Mouse (Mus musculus) midbrain, embryonic 15.5 days (tissue): ENCODE measurements at regions not wholly inside any gene's neighbourhood (a gene's known extent, or its start where the extent isn't known, plus 50 kb on each side); places are given as distances from the start of the nearest gene placed in this dataset.

ENCODE experiments used
- ATAC-seq: fragments of 200-750 bp; cut with Nextera tagmentation; replicated peaks from 2 replicates; pipeline ENCODE4 v1.8.0; 2017; ENCODE audit warnings: moderate TSS enrichment
- H3K27ac ChIP-seq: fragments of 300-500 bp; sonication (generic); 2 replicates; pipeline ENCODE4 v1.5.1; 2015; ENCODE audit warnings: mild to moderate bottlenecking, inconsistent platforms
- H3K27me3 ChIP-seq: fragments of 300-500 bp; sonication (generic); replicated peaks from 2 replicates; pipeline ENCODE4 v1.6.1; 2015; ENCODE audit warnings: inconsistent platforms
- H3K36me3 ChIP-seq: fragments of 300-500 bp; sonication (generic); replicated peaks from 2 replicates; pipeline ENCODE4 v1.6.1; 2015; ENCODE audit warnings: inconsistent platforms
- H3K4me1 ChIP-seq: fragments of 300-500 bp; sonication (generic); 2 replicates; pipeline ENCODE4 v1.6.1; 2015; ENCODE audit warnings: inconsistent platforms
- H3K4me2 ChIP-seq: fragments of 300-500 bp; sonication (generic); 2 replicates; pipeline ENCODE4 v1.6.1; 2015; ENCODE audit warnings: inconsistent platforms, mild to moderate bottlenecking, moderate library complexity
- H3K4me3 ChIP-seq: fragments of 300-500 bp; sonication (generic); 2 replicates; pipeline ENCODE4 v1.5.1; 2015; ENCODE audit warnings: mild to moderate bottlenecking, inconsistent platforms
- H3K9ac ChIP-seq: fragments of 300-500 bp; sonication (generic); 2 replicates; pipeline ENCODE4 v1.6.1; 2015; ENCODE audit warnings: mild to moderate bottlenecking, inconsistent platforms
- H3K9me3 ChIP-seq: fragments of 300-500 bp; sonication (generic); 2 replicates; pipeline ENCODE4 v1.6.1; 2016; ENCODE audit warnings: inconsistent platforms
- WGBS: fragments of 180-500 bp; shearing (Covaris S2); methylation state at CpG from one replicate; pipeline ENCODE4 v1.1.7; 2015; ENCODE audit warnings: mixed read lengths; 5-methylcytosine and 5-hydroxymethylcytosine counted together

DNA sequence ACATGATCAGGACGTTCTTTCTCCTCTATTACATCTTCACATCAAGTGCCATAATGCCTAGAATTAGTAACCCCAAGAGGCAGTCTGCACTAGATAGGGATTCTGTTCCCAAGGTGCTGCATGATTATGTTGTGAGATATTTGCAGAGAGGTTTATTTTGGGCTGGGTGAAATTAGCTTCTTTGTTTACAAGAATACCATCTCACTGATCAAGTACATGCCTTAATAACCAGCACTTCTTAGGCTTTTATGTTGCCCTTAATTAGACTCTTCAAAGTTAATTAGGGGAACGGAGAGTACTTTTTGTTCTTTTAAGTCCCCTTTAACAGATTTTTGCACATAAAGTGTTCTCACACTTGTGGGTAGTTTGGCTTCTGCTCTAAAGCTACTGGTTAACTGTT is 521.4 kb downstream of the Cetn3 start:
- 57% methylated on average over 2 of the region's 2 CpGs for WGBS
- Histone ChIP-seq H3K4me3 (no peak overlapping the region), H3K27ac (no peak overlapping the region), H3K9ac (no peak overlapping the region), H3K9me3 (no peaks in the 10 kb centered on the region), H3K36me3 (no peaks in the 10 kb centered on the region), H3K27me3 (no peaks in the 10 kb centered on the region), H3K4me2 (no peak overlapping the region), H3K4me1 (peaks cover 3% of the 10 kb centered on the region; the same call in 1 of the 2 replicates)
- no peak for ATAC-seq

DNA sequence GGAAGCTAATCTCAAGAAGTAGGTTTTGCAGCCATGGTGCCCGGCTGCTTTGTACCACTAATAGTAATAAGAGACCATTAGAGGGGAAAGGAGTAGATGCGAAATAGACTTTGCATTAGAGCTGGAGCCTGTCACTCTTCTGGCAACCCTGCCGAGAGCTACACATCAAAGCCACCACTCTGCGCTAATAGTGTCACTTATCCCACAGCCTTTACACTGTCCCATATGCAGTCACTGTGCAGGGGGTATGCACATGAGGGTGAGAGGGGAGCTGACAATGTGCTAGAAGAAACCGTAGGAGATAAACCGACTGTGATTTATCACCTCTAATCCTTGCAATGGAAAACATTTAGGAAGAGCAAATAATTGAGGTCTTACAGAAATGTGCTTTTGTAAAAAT is 522.2 kb downstream of the Cetn3 start:
- WGBS = 39% methylated on average over 6 of the region's 6 CpGs
- ATAC-seq = peak; percentile 85
- Histone ChIP-seq H3K9ac (no peak overlapping the region), H3K27me3 (no peaks in the 10 kb centered on the region), H3K4me1 (peaks cover 3% of the 10 kb centered on the region; the same call in 1 of the 2 replicates), H3K9me3 (no peaks in the 10 kb centered on the region), H3K36me3 (no peaks in the 10 kb centered on the region), H3K27ac (no peak overlapping the region), H3K4me3 (no peak overlapping the region), H3K4me2 (no peak overlapping the region)

DNA sequence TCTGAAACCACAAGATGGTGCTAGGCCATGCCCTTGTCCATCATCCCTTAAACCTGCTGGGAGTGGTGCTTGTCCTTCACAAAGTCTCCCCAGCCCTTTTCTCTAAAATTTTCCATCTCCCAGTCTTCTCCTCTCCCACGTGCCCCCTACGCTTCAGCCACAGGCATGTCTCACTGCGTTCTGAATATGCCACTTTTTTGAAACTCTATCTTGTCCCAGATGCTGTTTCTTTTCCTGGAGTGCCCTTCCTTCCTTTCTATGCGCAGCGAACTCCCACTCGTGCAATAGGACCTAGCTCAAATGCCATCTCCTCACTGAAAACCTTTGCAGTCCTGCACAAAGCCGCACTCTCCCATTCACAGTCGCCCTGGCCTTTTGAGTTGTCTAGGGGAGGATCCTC is 525.5 kb downstream of the Cetn3 start:
- no peaks in the 10 kb centered on the region for H3K27me3 ChIP-seq
- no peak overlapping the region for H3K4me2 ChIP-seq
- H3K36me3 ChIP-seq = no peaks in the 10 kb centered on the region
- peaks cover 2% of the 10 kb centered on the region; the same call in 1 of the 2 replicates for H3K4me1 ChIP-seq
- no peak overlapping the region for H3K27ac ChIP-seq
- WGBS = 71% methylated on average over 8 of the region's 8 CpGs
- H3K4me3 ChIP-seq = no peak overlapping the region
- no peaks in the 10 kb centered on the region for H3K9me3 ChIP-seq
- ATAC-seq = no peak
- H3K9ac ChIP-seq = no peak overlapping the region

DNA sequence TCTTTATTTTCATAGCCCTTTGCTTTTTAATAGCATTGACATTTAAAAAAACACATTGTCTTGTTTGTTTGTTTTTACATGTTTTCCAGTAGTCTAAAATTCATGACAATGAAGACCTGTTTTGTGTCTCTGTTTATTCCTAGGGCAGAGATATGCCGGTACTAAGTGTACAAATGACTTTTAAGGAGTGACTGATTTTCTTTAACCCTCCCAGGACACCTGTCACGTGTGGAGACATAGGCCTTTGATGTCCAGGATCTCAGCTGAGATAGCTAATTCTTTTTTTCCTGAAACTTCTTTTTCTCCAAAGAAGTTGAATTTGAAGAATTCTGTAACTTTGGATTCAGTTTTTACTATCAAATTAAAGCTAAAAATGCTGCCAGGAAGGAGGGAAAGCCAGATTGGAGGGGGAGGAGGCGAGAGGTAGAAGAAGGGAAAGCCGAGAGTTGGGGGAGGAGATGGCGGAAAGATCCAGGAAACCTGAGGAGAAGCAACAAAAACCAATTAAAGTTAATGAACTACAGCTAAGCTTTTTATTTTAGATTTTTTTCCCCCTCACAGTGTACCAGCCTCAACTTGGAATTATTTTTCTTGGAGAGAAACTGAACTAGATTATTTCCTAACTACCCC is 533.8 kb downstream of the Cetn3 start:
- ATAC-seq = no peak
- 75% methylated on average over 5 of the region's 5 CpGs for WGBS
- no peaks in the 10 kb centered on the region for H3K4me1 ChIP-seq

DNA sequence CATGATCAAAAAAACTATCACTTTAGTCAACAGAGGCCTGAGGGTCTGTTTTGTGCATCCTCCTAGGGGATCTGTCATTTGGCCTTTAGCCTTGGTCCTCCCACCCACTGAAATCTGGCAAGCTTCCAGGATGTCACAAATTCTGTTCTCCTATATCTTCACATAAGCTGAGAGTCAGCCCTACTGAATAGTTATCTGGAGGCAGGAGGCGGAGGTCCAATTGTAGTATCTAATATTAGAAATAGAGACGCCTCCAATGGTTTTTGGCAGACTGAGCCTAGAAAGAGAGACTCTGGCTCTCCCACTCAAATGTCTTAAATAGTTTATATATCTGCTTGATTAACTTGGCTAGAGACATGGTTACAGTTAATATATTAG is 534.3 kb downstream of the Cetn3 start:
- Histone ChIP-seq H3K27ac (no peak overlapping the region), H3K4me1 (no peaks in the 10 kb centered on the region), H3K9ac (no peak overlapping the region), H3K27me3 (no peaks in the 10 kb centered on the region), H3K4me2 (no peak overlapping the region), H3K9me3 (no peaks in the 10 kb centered on the region), H3K36me3 (no peaks in the 10 kb centered on the region), H3K4me3 (no peak overlapping the region)
- WGBS = 91% methylated on average over 2 of the region's 2 CpGs
- no peak for ATAC-seq

More for the DNA sequence above, 533.8 kb downstream of the Cetn3 start:
- H3K4me2 ChIP-seq = no peak overlapping the region
- H3K9ac ChIP-seq = no peak overlapping the region
- no peaks in the 10 kb centered on the region for H3K27me3 ChIP-seq
- H3K4me3 ChIP-seq = no peak overlapping the region
- no peaks in the 10 kb centered on the region for H3K9me3 ChIP-seq
- H3K36me3 ChIP-seq = no peaks in the 10 kb centered on the region
- no peak overlapping the region for H3K27ac ChIP-seq

DNA sequence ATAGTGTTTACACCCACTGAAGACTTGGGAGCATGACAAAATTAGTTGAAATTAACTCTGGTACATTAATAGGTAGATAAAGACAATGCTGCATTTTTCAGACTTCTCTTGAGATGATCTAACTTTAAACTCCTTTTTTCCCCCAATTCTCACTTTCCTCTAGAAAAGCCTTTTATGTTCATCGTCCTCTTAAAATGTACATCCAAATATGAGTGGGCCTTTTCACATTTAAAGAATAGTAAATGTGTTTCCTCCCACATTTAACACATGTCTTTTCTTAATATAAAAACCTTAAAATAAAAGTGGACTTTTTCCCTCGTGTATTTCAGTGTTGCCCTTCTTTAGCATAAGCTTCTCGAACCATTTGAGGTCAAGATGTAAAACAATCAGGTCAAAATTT is 535.5 kb downstream of the Cetn3 start:
- ATAC-seq = no peak
- Histone ChIP-seq H3K9me3 (no peaks in the 10 kb centered on the region), H3K9ac (no peak overlapping the region), H3K4me3 (no peak overlapping the region), H3K27ac (no peak overlapping the region), H3K4me1 (no peaks in the 10 kb centered on the region), H3K27me3 (no peaks in the 10 kb centered on the region), H3K36me3 (no peaks in the 10 kb centered on the region), H3K4me2 (no peak overlapping the region)
- 79% methylated on average over 3 of the region's 3 CpGs for WGBS

DNA sequence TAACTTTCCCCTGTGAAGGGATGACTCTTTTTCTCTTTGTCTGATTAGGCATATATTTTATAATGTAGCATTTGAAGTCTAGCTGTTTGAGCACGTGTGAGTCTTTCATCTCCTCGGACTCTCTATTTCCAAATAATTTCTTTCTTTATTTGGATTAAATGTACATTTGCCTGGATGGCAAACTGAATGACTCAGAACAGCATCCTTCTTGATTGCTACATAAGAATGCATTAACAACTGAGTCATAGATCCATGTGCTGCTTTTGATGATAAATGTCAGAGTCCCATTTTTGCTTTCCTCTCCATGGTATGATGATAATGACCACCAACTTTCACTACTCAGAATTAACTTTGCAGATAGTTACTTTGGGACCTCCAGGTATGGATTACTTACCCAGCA is 571.5 kb downstream of the Cetn3 start:
- Histone ChIP-seq H3K27me3 (no peaks in the 10 kb centered on the region), H3K4me2 (no peak overlapping the region), H3K4me3 (no peak overlapping the region), H3K9ac (no peak overlapping the region), H3K4me1 (no peaks in the 10 kb centered on the region), H3K9me3 (no peaks in the 10 kb centered on the region), H3K36me3 (no peaks in the 10 kb centered on the region), H3K27ac (no peak overlapping the region)
- WGBS = 84% methylated on average over 2 of the region's 2 CpGs
- ATAC-seq = no peak

DNA sequence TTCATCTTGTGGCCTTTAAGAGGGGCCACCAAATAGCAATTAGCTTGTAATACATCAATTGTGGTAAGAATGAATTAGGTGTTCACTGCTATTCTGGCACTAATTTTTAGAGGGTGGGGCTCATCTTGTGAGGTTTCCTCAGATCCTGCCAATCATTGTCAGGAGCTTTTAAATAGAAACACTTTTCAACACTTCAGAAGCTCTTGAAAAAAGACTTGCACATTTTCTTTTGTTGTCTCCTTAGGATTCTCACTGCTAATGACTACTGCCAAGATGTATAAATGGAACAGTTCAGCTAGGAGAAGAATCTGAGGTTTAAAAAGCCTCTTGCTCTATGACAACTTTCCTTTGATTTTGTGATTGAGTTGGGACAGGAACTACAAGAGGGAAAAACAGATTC is 572.4 kb downstream of the Cetn3 start:
- Histone ChIP-seq H3K9ac (no peak overlapping the region), H3K4me1 (no peaks in the 10 kb centered on the region), H3K4me2 (no peak overlapping the region), H3K4me3 (no peak overlapping the region), H3K27ac (no peak overlapping the region), H3K27me3 (no peaks in the 10 kb centered on the region), H3K9me3 (no peaks in the 10 kb centered on the region), H3K36me3 (no peaks in the 10 kb centered on the region)
- ATAC-seq = no peak

DNA sequence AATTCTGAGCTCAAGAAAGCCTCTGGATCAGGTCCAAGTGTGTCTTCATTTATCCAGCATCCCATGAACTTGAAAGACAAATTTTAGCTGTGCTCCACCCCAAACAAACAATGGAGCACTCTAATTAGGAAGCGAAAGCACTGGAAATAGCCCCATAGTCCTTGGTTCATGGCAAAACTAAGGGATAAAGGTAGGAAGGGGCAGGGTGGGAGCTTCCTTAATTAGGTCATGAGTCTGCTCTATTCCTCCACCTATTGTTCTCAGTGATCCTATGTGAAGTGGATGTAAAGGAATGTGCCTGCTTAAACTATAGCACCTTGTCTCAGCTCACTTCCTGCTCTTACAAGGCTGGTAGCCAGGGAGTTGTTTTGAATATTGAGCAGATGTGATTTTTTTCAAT is 576.6 kb downstream of the Cetn3 start:
- Histone ChIP-seq H3K27ac (no peak overlapping the region), H3K9ac (no peak overlapping the region), H3K36me3 (no peaks in the 10 kb centered on the region), H3K4me2 (no peak overlapping the region), H3K9me3 (no peaks in the 10 kb centered on the region), H3K4me1 (no peaks in the 10 kb centered on the region), H3K27me3 (no peaks in the 10 kb centered on the region), H3K4me3 (no peak overlapping the region)
- ATAC-seq = no peak
- WGBS = 80% methylated on average over 1 of the region's 1 CpGs

DNA sequence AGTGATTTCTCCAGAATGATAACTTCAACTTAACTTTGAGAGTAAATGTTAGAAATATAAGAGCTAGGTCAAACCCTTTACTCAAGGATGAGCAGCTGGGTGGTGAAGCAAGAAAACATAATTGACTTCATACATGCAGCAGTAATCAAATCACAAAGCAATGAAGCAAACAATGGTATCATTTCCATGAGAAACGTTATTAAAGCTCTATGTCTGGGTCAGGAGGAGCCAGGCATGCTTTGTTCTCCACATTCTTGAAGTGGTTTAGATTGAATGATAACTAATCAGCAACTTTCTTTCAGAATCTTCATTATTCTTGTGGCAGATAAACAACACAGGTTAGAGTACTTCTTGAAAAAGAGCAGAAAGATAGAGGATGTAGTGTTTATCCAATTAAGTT is 577.8 kb downstream of the Cetn3 start:
- Histone ChIP-seq H3K4me1 (no peaks in the 10 kb centered on the region), H3K9ac (no peak overlapping the region), H3K4me2 (no peak overlapping the region), H3K27ac (no peak overlapping the region), H3K36me3 (no peaks in the 10 kb centered on the region), H3K9me3 (no peaks in the 10 kb centered on the region), H3K27me3 (no peaks in the 10 kb centered on the region), H3K4me3 (no peak overlapping the region)
- no peak for ATAC-seq
- WGBS = 30% methylated on average over 1 of the region's 1 CpGs

DNA sequence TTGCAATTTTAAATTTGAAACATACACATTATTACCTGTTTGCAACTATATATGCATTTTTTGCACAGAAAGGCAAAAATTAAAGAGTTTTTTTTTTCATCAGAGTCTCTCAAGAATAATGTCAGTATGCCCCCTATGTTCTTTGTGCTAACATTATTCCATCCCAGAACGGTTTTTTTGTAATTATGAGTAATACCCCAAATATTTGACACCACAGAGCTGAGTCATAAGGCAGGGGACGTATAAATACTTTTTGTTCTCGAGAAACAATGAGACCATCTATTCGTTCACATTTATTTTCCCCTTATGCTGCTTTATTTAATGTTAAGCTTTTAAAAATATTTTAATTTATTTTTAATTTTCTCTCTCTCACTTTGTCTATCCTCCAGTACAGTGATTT is 578.5 kb downstream of the Cetn3 start:
- Histone ChIP-seq H3K9me3 (no peaks in the 10 kb centered on the region), H3K9ac (no peak overlapping the region), H3K27me3 (no peaks in the 10 kb centered on the region), H3K4me3 (no peak overlapping the region), H3K4me2 (no peak overlapping the region), H3K27ac (no peak overlapping the region), H3K36me3 (no peaks in the 10 kb centered on the region), H3K4me1 (no peaks in the 10 kb centered on the region)
- ATAC-seq = no peak
- 85% methylated on average over 4 of the region's 4 CpGs for WGBS

DNA sequence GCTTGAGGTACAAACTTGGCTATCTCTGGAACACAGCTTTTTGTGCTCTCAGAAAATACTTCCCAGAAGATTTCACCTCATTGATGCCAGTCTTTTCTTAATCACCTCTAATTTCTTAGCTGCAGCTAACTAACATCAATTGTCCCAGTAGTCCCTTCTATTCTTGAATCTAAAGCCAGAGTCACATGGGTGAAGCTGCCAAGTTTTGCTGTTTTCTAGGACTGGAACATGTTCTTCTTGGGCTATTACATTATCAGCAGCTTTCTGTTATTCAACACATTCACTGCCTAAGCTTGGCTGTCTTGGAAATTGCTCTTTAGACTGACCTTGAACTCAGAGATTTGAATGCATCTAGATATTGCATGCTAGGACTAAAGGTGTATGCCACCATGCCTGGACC is 583.9 kb downstream of the Cetn3 start:
- no peak overlapping the region for H3K4me2 ChIP-seq
- ATAC-seq = no peak
- no peaks in the 10 kb centered on the region for H3K27me3 ChIP-seq
- no peak overlapping the region for H3K27ac ChIP-seq
- H3K4me3 ChIP-seq = no peak overlapping the region
- no peaks in the 10 kb centered on the region for H3K36me3 ChIP-seq
- H3K9me3 ChIP-seq = no peaks in the 10 kb centered on the region
- no peak overlapping the region for H3K9ac ChIP-seq
- no peaks in the 10 kb centered on the region for H3K4me1 ChIP-seq

DNA sequence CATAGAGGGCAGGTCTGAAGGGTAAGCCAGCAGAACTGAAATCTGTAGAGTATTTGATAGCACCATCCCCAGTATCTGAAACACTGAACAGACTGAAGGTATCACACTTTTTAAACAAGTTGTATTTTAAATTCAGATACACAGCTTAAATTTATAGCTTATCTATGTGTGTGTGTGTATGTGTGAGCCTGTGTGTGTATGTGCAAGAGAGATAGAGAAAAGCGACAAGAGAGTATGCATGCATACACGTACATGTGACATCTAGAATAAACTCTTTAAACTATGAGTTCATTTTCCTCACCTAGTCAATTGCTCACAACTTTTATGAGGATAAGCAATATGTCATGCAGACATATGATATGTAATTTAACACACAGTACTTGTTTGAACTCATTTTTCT is 588.7 kb downstream of the Cetn3 start:
- no peak overlapping the region for H3K27ac ChIP-seq
- H3K4me2 ChIP-seq = no peak overlapping the region
- no peaks in the 10 kb centered on the region for H3K36me3 ChIP-seq
- H3K27me3 ChIP-seq = no peaks in the 10 kb centered on the region
- 94% methylated on average over 2 of the region's 2 CpGs for WGBS
- no peaks in the 10 kb centered on the region for H3K4me1 ChIP-seq
- H3K4me3 ChIP-seq = no peak overlapping the region
- no peak overlapping the region for H3K9ac ChIP-seq
- H3K9me3 ChIP-seq = no peaks in the 10 kb centered on the region
- no peak for ATAC-seq
